Mouse (Mus musculus) MEL (cell line): ENCODE data around the gene Lrrc7.

Experiments
- CHD1 ChIP-seq: IDR thresholded peaks from 2 replicates; pipeline ENCODE4 v1.6.1; 2012; ENCODE audit warnings: low read depth, mild to moderate bottlenecking, inconsistent platforms, low read length, improper control_type of control experiment
- CTCF ChIP-seq, 3 experiments: IDR thresholded peaks in 2 of 3; conservative IDR thresholded peaks in 1 of 3; 2 replicates each; pipeline ENCODE4 v1.5.1; 2011 to 2012; ENCODE audit warnings: low read length in 3 of 3, low read depth in 2 of 3, mild to moderate bottlenecking in 2 of 3, improper control_type of control experiment in 1 of 3, inconsistent platforms in 1 of 3, mixed read lengths in 1 of 3, moderate library complexity in 1 of 3; ENCODE audit not compliant: control insufficient read depth in 1 of 3, insufficient read depth in 1 of 3, poor library complexity in 1 of 3, severe bottlenecking in 1 of 3
- ETS1 ChIP-seq: IDR thresholded peaks from 2 replicates; pipeline ENCODE4 v1.6.1; 2012; ENCODE audit warnings: low read depth, mild to moderate bottlenecking, inconsistent platforms, low read length, improper control_type of control experiment, moderate library complexity
- GATA1 ChIP-seq: IDR thresholded peaks from 2 replicates; pipeline ENCODE4 v1.6.1; 2011; ENCODE audit warnings: low read depth, low read length, improper control_type of control experiment
- MAZ ChIP-seq: IDR thresholded peaks from 2 replicates; pipeline ENCODE4 v1.6.1; 2012; ENCODE audit warnings: low read depth, mild to moderate bottlenecking, inconsistent platforms, low read length, improper control_type of control experiment
- MEF2A ChIP-seq: IDR thresholded peaks from 2 replicates; pipeline ENCODE4 v1.6.1; 2014; ENCODE audit warnings: low read depth, mild to moderate bottlenecking, inconsistent platforms, low read length, improper control_type of control experiment; ENCODE audit not compliant: poor library complexity, insufficient replicate concordance, severe bottlenecking; ENCODE audit errors: extremely low read depth
- MYC ChIP-seq: IDR thresholded peaks from 2 replicates; pipeline ENCODE4 v1.6.1; 2011; ENCODE audit warnings: low read depth, mild to moderate bottlenecking, low read length, improper control_type of control experiment, moderate library complexity
- POLR2A ChIP-seq, 2 experiments: IDR thresholded peaks; 2 replicates each; pipeline ENCODE4 v1.6.1; 2011 to 2012; ENCODE audit warnings: low read length in 2 of 2, mild to moderate bottlenecking in 2 of 2, control low read depth in 1 of 2, improper control_type of control experiment in 1 of 2, low read depth in 1 of 2, moderate library complexity in 1 of 2; ENCODE audit not compliant: control insufficient read depth in 1 of 2, insufficient read depth in 1 of 2, poor library complexity in 1 of 2
- RAD21 ChIP-seq: IDR thresholded peaks from 2 replicates; pipeline ENCODE4 v1.6.1; 2011; ENCODE audit warnings: mild to moderate bottlenecking, low read depth, low read length, improper control_type of control experiment
- RCOR1 ChIP-seq: IDR thresholded peaks from 2 replicates; pipeline ENCODE4 v1.6.1; 2012; ENCODE audit warnings: low read depth, mild to moderate bottlenecking, inconsistent platforms, low read length, improper control_type of control experiment
- TCF12 ChIP-seq: IDR thresholded peaks from 2 replicates; pipeline ENCODE4 v1.6.1; 2014; ENCODE audit warnings: low read depth, mild to moderate bottlenecking, inconsistent platforms, low read length, improper control_type of control experiment, moderate library complexity

- TF ChIP-seq RAD21 (no peak), POLR2A (IDR thresholded peaks at IDR 0.05; ENCODE audit: control insufficient read depth in 1 of 2, insufficient read depth in 1 of 2, low read depth in 1 of 2, low read length in 2 of 2, poor library complexity in 1 of 2) (no peak), GATA1 (no peak), CTCF (IDR thresholded peaks at IDR 0.05 in 2 of 3, conservative IDR thresholded peaks at IDR 0.05 in 1 of 3; ENCODE audit: control insufficient read depth in 1 of 3, insufficient read depth in 1 of 3, low read depth in 2 of 3, low read length in 3 of 3, poor library complexity in 1 of 3, severe bottlenecking in 1 of 3) (no peak), MAZ (no peak), MEF2A (no peak), TCF12 (no peak), MYC (no peak), CHD1 (no peak), ETS1 (no peak), RCOR1 (no peak)
Observed at GRCm38 (mm10) chr3:158131233-158131632, 430.8 kb downstream of the Lrrc7 start.
